Mouse (Mus musculus) kidney, postnatal 0 days (tissue): Measurements from ENCODE around the gene Tbc1d15. TPM values are rescaled to one million over a fixed set of nuclear protein-coding genes. Genes with fewer than 3 reads are reported as not detected.

ENCODE experiments used
- ATAC-seq: fragments of 200-750 bp; cut with Nextera tagmentation; replicated peaks from 2 replicates; pipeline ENCODE4 v1.8.0; 2017; ENCODE audit warnings: low read depth, moderate number of reproducible peaks, moderate TSS enrichment, moderate library complexity; ENCODE audit not compliant: low FRiP score
- DNase-seq: peaks from one replicate; pipeline ENCODE4 v3.0.0-alpha.2; 2016; ENCODE audit warnings: low spot score
- H3K27ac ChIP-seq: fragments of 300-500 bp; sonication (generic); 2 replicates; pipeline ENCODE4 v1.5.1; 2014; ENCODE audit warnings: mild to moderate bottlenecking
- H3K27me3 ChIP-seq: fragments of 300-500 bp; sonication (generic); 2 replicates; pipeline ENCODE4 v1.6.1; 2014; ENCODE audit warnings: low read length, mixed read lengths; ENCODE audit not compliant: insufficient read depth
- H3K36me3 ChIP-seq: fragments of 300-500 bp; sonication (generic); 2 replicates; pipeline ENCODE4 v1.6.1; 2014; ENCODE audit warnings: low read length, mixed read lengths; ENCODE audit not compliant: insufficient read depth
- H3K4me1 ChIP-seq: fragments of 300-500 bp; sonication (generic); replicated peaks from 2 replicates; pipeline ENCODE4 v1.6.1; 2014; ENCODE audit warnings: antibody characterized with exemption, low read length, mixed read lengths; ENCODE audit not compliant: insufficient read depth
- H3K4me2 ChIP-seq: fragments of 300-500 bp; sonication (generic); 2 replicates; pipeline ENCODE4 v1.6.1; 2014; ENCODE audit warnings: mild to moderate bottlenecking, low read length, moderate library complexity, mixed read lengths
- H3K4me3 ChIP-seq: fragments of 300-500 bp; sonication (generic); replicated peaks from 2 replicates; pipeline ENCODE4 v1.5.1; 2014; ENCODE audit warnings: low read depth, low read length
- H3K9ac ChIP-seq: fragments of 300-500 bp; sonication (generic); 2 replicates; pipeline ENCODE4 v1.6.1; 2014; ENCODE audit warnings: low read depth, low read length
- H3K9me3 ChIP-seq: fragments of 300-500 bp; sonication (generic); replicated peaks from 2 replicates; pipeline ENCODE4 v1.6.1; 2016; ENCODE audit warnings: low read length, inconsistent platforms, mixed read lengths
- CTCF ChIP-seq: IDR thresholded peaks from 2 replicates; pipeline ENCODE4 v1.5.1; 2016; ENCODE audit warnings: antibody characterized with exemption, low read depth, mild to moderate bottlenecking, moderate library complexity
- WGBS: fragments of 180-500 bp; shearing (Covaris S2); extraction: QIAGEN DNeasy Blood & Tissue Kit; methylation state at CpG from one replicate; pipeline ENCODE4 v1.1.7; 2014; 5-methylcytosine and 5-hydroxymethylcytosine counted together
- polyA plus RNA-seq: library from polyadenylated mRNA; unstranded; fragments of >200 nt; fragmentation: Nextera tagmentation; extraction: Ambion mirVana; gene quantifications from 2 replicates; pipeline ENCODE4 v1.2.1, GENCODE M21; 2015

Gene Tbc1d15
- polyA plus RNA-seq, result 52.4 and 52.5 TPM in 2 replicates

GRCm38 (mm10) chr10:115251088-115251934, at the start of gene Tbc1d15:
Tbc1d15 (minus strand) TSS chr10:115251467.
- Histone ChIP-seq H3K27ac (peak within 1 kb of the TSS; percentile 66), H3K36me3 (no peaks in the 10 kb centered on the region), H3K4me1 (0 out of 2 replicates have a peak, but pooled peaks cover 7% of the 10 kb centered on the region), H3K27me3 (no peaks in the 10 kb centered on the region), H3K4me3 (peak within 1 kb of the TSS; percentile 96), H3K9ac (peak within 1 kb of the TSS; percentile 89), H3K4me2 (peak within 1 kb of the TSS; percentile 75), H3K9me3 (no peaks in the 10 kb centered on the region)
- under 1% methylated on average over 65 of the region's 67 CpGs for WGBS
- ATAC-seq, result peak; percentile 98
- peak; percentile 100 for DNase-seq
- no peak for TF ChIP-seq CTCF

- H3K36me3 ChIP-seq, result peaks cover 39% of the 10 kb centered on the region
Observed at GRCm38 (mm10) chr10:115298683-115299082, 47.4 kb upstream of the Tbc1d15 start.

GRCm38 (mm10) chr10:115297582-115297981, 46.3 kb upstream of the Tbc1d15 start:
- H3K9me3 ChIP-seq, result no peaks in the 10 kb centered on the region
- DNase-seq, result no peak
- no peak for TF ChIP-seq CTCF
- H3K4me3 ChIP-seq, result no peak overlapping the region
- no peaks in the 10 kb centered on the region for H3K27me3 ChIP-seq
- WGBS, result 90% methylated on average over 5 of the region's 5 CpGs
- H3K4me1 ChIP-seq, result no peaks in the 10 kb centered on the region
- ATAC-seq, result no peak
- H3K36me3 ChIP-seq, result peaks cover 46% of the 10 kb centered on the region
- H3K27ac ChIP-seq, result no peak overlapping the region
- H3K4me2 ChIP-seq, result no peak overlapping the region
- no peak overlapping the region for H3K9ac ChIP-seq

More at GRCm38 (mm10) chr10:115298683-115299082, 47.4 kb upstream of the Tbc1d15 start:
- Histone ChIP-seq H3K4me3 (no peak overlapping the region), H3K4me1 (no peaks in the 10 kb centered on the region), H3K4me2 (no peak overlapping the region), H3K9ac (no peak overlapping the region), H3K27ac (no peak overlapping the region), H3K9me3 (no peaks in the 10 kb centered on the region), H3K27me3 (no peaks in the 10 kb centered on the region)
- DNase-seq (no peak), ATAC-seq (no peak)
- WGBS, result 91% methylated on average over 4 of the region's 4 CpGs
- TF ChIP-seq CTCF, result no peak

- H3K36me3 ChIP-seq, result peaks cover 46% of the 10 kb centered on the region
- 74% methylated on average over 9 of the region's 9 CpGs for WGBS
- H3K9ac ChIP-seq, result no peak overlapping the region
- no peak overlapping the region for H3K4me3 ChIP-seq
- no peaks in the 10 kb centered on the region for H3K4me1 ChIP-seq
- H3K27ac ChIP-seq, result no peak overlapping the region
- peak; percentile 35 for DNase-seq
- peak; percentile 48 for TF ChIP-seq CTCF
- H3K9me3 ChIP-seq, result no peaks in the 10 kb centered on the region
- no peak for ATAC-seq
- no peak overlapping the region for H3K4me2 ChIP-seq
- no peaks in the 10 kb centered on the region for H3K27me3 ChIP-seq
Observed at GRCm38 (mm10) chr10:115296401-115296935, 45.2 kb upstream of the Tbc1d15 start.

GRCm38 (mm10) chr10:115295162-115295561, 43.9 kb upstream of the Tbc1d15 start:
- H3K27ac ChIP-seq, result no peak overlapping the region
- no peak for DNase-seq
- WGBS, result 94% methylated on average over 3 of the region's 3 CpGs

GRCm38 (mm10) chr10:115294715-115295114, 43.4 kb upstream of the Tbc1d15 start:
- Histone ChIP-seq H3K27me3 (no peaks in the 10 kb centered on the region), H3K4me2 (no peak overlapping the region), H3K4me3 (no peak overlapping the region), H3K4me1 (no peaks in the 10 kb centered on the region), H3K9ac (no peak overlapping the region), H3K36me3 (peaks cover 38% of the 10 kb centered on the region), H3K9me3 (no peaks in the 10 kb centered on the region), H3K27ac (no peak overlapping the region)
- no peak for TF ChIP-seq CTCF
- ATAC-seq, result no peak
- no peak for DNase-seq
- 95% methylated on average over 7 of the region's 7 CpGs for WGBS

More at GRCm38 (mm10) chr10:115295162-115295561, 43.9 kb upstream of the Tbc1d15 start:
- H3K36me3 ChIP-seq, result peaks cover 42% of the 10 kb centered on the region
- H3K9me3 ChIP-seq, result no peaks in the 10 kb centered on the region
- H3K27me3 ChIP-seq, result no peaks in the 10 kb centered on the region
- H3K4me3 ChIP-seq, result no peak overlapping the region
- ATAC-seq, result no peak
- no peaks in the 10 kb centered on the region for H3K4me1 ChIP-seq
- no peak overlapping the region for H3K4me2 ChIP-seq
- no peak overlapping the region for H3K9ac ChIP-seq
- TF ChIP-seq CTCF, result no peak
